Mouse (Mus musculus) liver, adult 2 months (tissue): ENCODE results near the gene Dzip1.

Experiments
- CTCF ChIP-seq: fragments of 200-500 bp; IDR thresholded peaks from 2 replicates; pipeline ENCODE4 v1.5.1; 2011; ENCODE audit warnings: low read depth, low read length, control low read depth
- POLR2A ChIP-seq: fragments of 200-500 bp; IDR thresholded peaks from 2 replicates; pipeline ENCODE4 v1.6.1; 2011; ENCODE audit warnings: low read length, control low read depth; ENCODE audit not compliant: insufficient read depth; ENCODE audit errors: extremely low read depth

DNA sequence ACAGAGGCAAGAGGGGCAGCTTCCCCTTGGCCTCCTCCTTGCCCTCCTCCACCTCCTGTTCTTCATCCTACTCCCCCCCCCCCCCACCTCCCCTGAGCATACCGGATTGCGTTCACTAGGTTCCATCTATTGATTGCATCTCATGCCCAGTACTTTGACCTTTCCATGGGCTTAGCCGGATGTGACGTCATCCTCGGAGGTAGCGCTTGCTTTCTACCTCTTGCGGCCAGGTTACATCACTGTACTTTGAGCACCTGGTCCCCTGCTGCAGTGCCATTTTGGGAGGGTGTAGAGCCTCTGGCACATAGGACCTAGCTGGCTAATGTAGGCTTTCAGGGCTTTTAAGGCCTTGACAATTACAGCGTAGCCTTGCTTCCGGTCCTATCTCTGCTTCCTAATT, 9.4 kb upstream of the Dzip1 start:
- no peak for TF ChIP-seq POLR2A
- no peak for TF ChIP-seq CTCF
